Mouse (Mus musculus): ENCODE data around the gene Pkib.

Pkib gene

DNA sequence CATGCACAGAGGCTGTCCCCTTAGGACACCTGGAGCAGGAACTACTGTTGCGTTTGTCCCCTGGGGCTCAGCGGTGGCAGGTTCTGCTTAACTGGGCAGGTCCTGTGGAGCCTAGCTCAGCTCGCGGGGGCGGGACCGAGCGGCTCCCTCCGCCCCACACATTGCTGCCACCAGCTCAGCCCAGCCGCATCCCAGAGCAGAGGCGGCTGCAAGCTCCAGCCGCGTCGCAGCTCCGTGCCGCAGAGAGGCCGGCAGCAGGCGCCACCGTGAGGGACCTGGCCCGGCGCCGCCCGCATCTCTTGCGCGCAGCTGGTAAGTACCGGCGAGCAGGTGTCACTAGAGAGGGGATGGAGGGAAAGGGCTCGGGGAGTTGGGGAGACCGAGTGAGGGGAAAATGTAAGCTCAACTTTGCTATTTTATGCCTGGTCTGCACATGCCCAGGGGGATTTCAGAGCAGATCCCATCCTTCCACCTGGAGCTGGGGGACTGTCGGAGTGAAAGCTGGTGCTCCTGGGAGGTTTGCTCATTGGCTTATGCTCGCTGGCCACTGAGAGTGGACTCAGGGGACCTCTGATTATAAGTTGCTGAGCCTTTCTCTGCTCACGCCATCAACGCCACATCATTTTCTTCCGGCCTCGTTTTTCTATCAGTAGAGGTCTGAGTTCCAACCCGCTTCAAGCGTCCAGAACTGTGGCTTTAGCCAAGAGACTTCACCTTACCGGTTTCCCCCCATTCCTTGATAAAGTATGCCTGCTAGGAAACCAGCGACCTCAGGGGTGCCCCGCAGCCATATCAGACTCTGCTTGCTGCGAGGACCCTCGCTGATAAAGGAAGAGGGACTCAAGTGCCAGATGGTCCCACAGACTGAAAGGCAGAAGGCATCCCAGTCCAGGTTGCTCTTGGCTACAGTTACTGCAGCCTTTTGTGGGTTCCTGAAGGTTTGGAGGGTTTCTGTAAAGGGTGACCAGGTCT lies at the start of gene Pkib:
Gene Pkib, plus strand, starts transcription at position 86 of the 972 bp plus-strand sequence.
- DNase-seq (ENCODE audit: low spot score) = peak; percentile 22

GRCm38 (mm10) chr10:57583927-57584326 lies 47.9 kb upstream of the Pkib start:
- DNase-seq (ENCODE audit: low spot score) = no peak

- no peak for DNase-seq (ENCODE audit: low spot score)
Measured at GRCm38 (mm10) chr10:57594266-57594665, 37.5 kb upstream of the Pkib start.

GRCm38 (mm10) chr10:57597172-57597571 lies 34.6 kb upstream of the Pkib start:
- no peak for DNase-seq (ENCODE audit: low spot score)

DNA sequence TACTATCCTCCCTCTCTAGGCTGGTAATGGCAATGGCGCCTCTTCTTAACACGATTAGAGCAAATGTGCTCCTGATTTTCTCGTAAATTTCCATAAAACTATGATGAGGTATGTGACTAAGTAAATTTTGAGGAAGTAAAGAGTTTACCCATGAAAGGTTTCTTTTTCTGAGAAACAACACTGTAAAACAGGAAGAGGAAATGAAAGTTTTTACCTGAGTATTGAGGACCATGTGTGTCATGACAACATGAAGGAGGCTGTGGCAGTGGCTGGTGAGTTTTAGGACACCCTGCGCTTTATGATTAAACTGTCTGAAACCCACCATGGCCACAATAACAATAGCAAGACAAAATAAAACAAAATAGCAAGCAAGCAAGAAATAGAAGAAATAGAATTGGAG lies 28.8 kb upstream of the Pkib start:
- DNase-seq (ENCODE audit: low spot score) = no peak

DNA sequence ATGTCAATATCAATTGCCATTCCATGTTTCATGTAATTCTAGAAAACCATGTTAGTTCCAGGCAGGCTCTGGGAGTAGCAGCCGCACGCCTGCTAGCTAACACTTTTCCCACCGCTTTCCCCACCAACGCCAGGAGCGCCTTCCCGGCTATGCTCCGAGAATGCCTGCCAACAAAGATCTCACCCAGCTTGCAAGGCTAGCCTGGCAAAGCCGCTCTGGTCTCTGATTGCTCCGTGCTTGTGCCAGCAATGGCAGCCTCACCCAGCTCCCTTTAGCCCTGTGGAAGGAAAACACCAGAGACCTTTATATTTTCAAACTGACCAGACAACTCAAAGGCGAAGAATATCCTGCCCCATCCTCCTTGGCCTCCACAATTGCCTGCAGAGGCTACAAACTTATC lies 8.5 kb upstream of the Pkib start:
- no peak for DNase-seq (ENCODE audit: low spot score)

DNA sequence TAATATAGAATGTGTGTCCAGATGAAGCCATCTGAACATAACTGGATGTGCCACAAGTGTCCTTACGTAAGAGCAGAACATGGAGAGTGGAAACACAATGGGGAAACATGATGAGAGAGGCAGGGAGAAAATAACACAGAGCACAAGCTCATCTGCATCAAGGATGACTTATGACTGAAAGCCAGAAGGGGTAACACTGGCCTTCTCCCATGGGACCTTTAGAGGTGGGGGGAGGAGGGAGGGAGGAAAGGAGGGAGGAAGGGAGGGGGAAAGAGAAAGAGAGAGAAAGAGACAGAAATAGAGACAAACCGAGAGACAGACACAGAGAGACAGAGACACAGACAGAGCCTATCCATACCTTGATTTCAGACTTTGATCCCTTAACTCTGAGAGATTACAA lies 4.0 kb upstream of the Pkib start:
- DNase-seq (ENCODE audit: low spot score) = no peak

DNA sequence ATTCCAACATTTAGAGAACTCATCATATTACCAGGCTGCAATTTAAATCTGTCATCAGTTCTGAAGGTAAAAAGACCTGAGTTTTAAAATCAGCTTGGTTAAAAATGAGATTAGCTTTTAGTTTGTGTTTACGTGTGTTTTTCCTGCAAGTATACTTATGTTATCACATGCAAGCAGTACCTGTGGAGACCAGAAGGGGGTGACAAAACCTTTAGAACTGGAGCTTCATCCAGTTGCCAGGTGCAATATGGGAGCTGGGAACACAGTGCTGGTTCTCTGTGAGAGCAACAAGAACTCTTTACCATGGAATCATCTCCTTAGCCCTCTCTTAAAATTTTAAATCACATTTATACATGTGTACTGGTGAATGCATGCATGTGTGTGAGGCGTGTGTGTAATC lies 1.2 kb upstream of the Pkib start:
- DNase-seq (ENCODE audit: low spot score) = no peak

DNA sequence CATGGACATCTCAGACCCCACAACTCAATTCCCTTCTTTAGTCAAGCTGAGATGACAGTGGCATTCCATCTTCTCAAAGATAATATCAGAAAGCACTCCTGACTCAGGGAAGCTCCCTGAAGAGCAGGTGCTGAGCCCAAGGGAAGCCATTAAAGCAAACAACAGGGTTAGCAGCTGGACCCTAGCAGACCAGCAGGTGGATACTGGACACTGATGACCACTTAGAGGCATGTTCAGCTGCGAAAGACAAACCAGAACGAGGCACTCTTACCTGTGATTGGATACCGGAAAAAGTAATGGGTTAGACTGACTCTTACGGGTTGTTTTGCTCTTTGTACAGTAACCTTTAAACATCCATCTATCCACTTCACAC lies 1.1 kb downstream of the Pkib start:
- no peak for DNase-seq (ENCODE audit: low spot score)

GRCm38 (mm10) chr10:57636970-57637369 lies 5.2 kb downstream of the Pkib start:
- DNase-seq (ENCODE audit: low spot score) = no peak

GRCm38 (mm10) chr10:57638250-57638649 lies 6.5 kb downstream of the Pkib start:
- DNase-seq (ENCODE audit: low spot score) = no peak

- no peak for DNase-seq (ENCODE audit: low spot score)
Measured at GRCm38 (mm10) chr10:57639540-57639939, 7.8 kb downstream of the Pkib start.

- DNase-seq (ENCODE audit: low spot score) = no peak
Measured at GRCm38 (mm10) chr10:57653297-57653696, 21.5 kb downstream of the Pkib start.

GRCm38 (mm10) chr10:57660505-57660904 lies 28.7 kb downstream of the Pkib start:
- DNase-seq (ENCODE audit: low spot score) = no peak

- no peak for DNase-seq (ENCODE audit: low spot score)
Measured at GRCm38 (mm10) chr10:57663758-57664157, 32.0 kb downstream of the Pkib start.

GRCm38 (mm10) chr10:57664253-57664652 lies 32.5 kb downstream of the Pkib start:
- DNase-seq (ENCODE audit: low spot score) = no peak

DNA sequence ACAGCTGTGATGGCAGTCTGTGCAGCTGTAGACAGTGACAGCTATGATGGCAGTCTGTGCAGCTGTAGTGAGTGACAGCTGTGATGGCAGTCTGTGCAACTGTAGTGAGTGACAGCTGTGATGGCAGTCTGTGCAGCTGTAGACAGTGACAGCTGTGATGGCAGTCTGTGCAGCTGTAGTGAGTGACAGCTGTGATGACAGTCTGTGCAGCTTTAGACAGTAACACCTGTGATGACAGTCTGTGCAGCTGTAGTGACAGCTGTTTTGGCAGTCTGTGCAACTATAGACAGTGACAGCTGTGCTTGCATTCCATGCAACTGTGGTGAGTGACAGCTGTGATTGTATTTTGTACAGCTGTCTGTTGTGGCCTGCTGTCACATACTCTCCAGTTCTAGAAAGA lies 44.0 kb downstream of the Pkib start:
- no peak for DNase-seq (ENCODE audit: low spot score)

- DNase-seq (ENCODE audit: low spot score) = no peak
Measured at GRCm38 (mm10) chr10:57687999-57688398, 56.2 kb downstream of the Pkib start.

DNA sequence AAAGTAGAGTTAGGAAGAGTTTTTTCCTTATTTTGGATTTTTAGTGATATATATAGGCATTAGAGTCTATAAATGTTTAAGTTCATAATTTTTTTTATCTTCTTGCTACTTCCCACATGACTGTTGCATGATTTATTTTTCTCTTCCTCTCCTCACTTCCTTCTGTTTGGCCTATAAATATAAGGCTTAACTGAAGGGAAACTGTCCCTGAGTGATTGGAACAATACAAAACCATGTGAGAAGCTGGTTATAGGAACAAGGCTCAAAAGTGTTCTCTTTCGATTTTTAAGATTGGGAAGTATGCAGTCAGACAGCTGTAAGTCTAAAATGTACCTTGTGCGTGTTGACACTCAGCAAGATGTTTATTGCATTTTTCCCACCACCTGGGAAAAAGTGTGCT lies 58.4 kb downstream of the Pkib start:
- no peak for DNase-seq (ENCODE audit: low spot score)

GRCm38 (mm10) chr10:57702246-57702645 lies 70.5 kb downstream of the Pkib start:
- no peak for DNase-seq (ENCODE audit: low spot score)

GRCm38 (mm10) chr10:57721035-57721434 lies 89.3 kb downstream of the Pkib start:
- no peak for DNase-seq (ENCODE audit: low spot score)

- no peak for DNase-seq (ENCODE audit: low spot score)
Measured at GRCm38 (mm10) chr10:57722363-57722762, 90.6 kb downstream of the Pkib start.

GRCm38 (mm10) chr10:57727666-57728065 lies 95.9 kb downstream of the Pkib start:
- no peak for DNase-seq (ENCODE audit: low spot score)

DNA sequence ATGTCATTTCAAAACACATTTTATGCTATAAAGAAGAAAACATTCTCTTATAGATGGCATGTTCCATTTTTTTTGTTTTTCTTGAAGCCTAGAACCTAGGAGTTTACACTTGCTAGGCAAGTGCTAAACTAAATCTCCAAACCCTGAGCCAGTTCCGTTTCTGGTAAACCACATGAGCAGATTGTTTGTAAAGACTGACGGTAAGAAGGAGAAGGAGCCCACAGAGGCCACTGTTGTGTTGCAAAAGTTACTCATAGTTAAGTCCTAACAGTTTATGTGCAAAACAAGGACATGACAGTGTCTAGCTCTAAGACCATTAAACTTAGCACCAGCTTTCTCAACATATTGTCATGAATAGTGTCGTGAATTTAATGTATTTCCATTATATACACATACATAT lies 99.9 kb downstream of the Pkib start:
- DNase-seq (ENCODE audit: low spot score) = no peak

All from ovary, postnatal 14 days (tissue).